Mouse (Mus musculus) right cerebral cortex, postnatal 36 days (tissue): ENCODE measurements around the gene Xirp2.

Experiments
- DNase-seq, 2 experiments: peaks; one replicate each; pipeline ENCODE4 v3.0.0; 2022; ENCODE audit warnings: low spot score in 2 of 2, mixed read lengths in 1 of 2

The Xirp2 gene

GRCm38 (mm10) chr2:67564851-67565479 is 119.2 kb downstream of the Xirp2 start:
- peak; percentile 49 to 60 for DNase-seq

- peak; percentile 88 for DNase-seq
Measured at GRCm38 (mm10) chr2:67565480-67566331, 119.9 kb downstream of the Xirp2 start, which contains the start of gene B3galt1. Gene B3galt1 (plus strand): TSS chr2:67565871.

GRCm38 (mm10) chr2:67566566-67566965 is 120.8 kb downstream of the Xirp2 start:
- no peak for DNase-seq

GRCm38 (mm10) chr2:67567141-67567680 is 121.4 kb downstream of the Xirp2 start:
- no peak for DNase-seq
